Mouse (Mus musculus): ENCODE results near the gene AL731706.2. TPM values are rescaled to one million over a fixed set of nuclear protein-coding genes. Genes with fewer than 3 reads are reported as not detected.
"Not testable (repeated sequence)": the region's sequence is repeated elsewhere in the genome, so short reads cannot be mapped to it uniquely, and the experiment has no call there.

AL731706.2 gene
- 10 to 100 TPM in 3 of 4 experiments, 1 to 10 TPM in 1; 9.4 to 26.2 (median 17.1) TPM for total RNA-seq (2022)

GRCm38 (mm10) chr2:136885579-136885978, at the start of gene AL731706.2:
TSS of gene AL731706.2 (minus strand) at chr2:136885679.
- DNase-seq (ENCODE audit: low spot score in 2 of 2): no peak

- DNase-seq (ENCODE audit: low spot score in 2 of 2): peak in 1 of 2 experiments; percentile 42
Observed at GRCm38 (mm10) chr2:136921003-136921408, 35.5 kb upstream of the AL731706.2 start.

GRCm38 (mm10) chr2:136920257-136920993, 34.9 kb upstream of the AL731706.2 start:
- DNase-seq (ENCODE audit: low spot score in 2 of 2): no peak

- DNase-seq (ENCODE audit: low spot score in 2 of 2): no peak
Observed at GRCm38 (mm10) chr2:136919433-136919832, 34.0 kb upstream of the AL731706.2 start.

GRCm38 (mm10) chr2:136914334-136914902, 28.9 kb upstream of the AL731706.2 start:
- DNase-seq (ENCODE audit: low spot score in 2 of 2): no peak

GRCm38 (mm10) chr2:136913021-136913420, 27.5 kb upstream of the AL731706.2 start:
- no peak for DNase-seq (ENCODE audit: low spot score in 2 of 2)

- no peak for DNase-seq (ENCODE audit: low spot score in 2 of 2)
Observed at GRCm38 (mm10) chr2:136911958-136912411, 26.5 kb upstream of the AL731706.2 start.

GRCm38 (mm10) chr2:136909298-136909697, 23.8 kb upstream of the AL731706.2 start:
- DNase-seq (ENCODE audit: low spot score in 2 of 2): no peak

- DNase-seq (ENCODE audit: low spot score in 2 of 2): no peak
Observed at GRCm38 (mm10) chr2:136908596-136908995, 23.1 kb upstream of the AL731706.2 start.

GRCm38 (mm10) chr2:136896131-136896530, 10.7 kb upstream of the AL731706.2 start:
- no peak for DNase-seq (ENCODE audit: low spot score in 2 of 2)

GRCm38 (mm10) chr2:136894494-136894893, 9.0 kb upstream of the AL731706.2 start:
- DNase-seq (ENCODE audit: low spot score in 2 of 2): no peak

GRCm38 (mm10) chr2:136891951-136892371, 6.5 kb upstream of the AL731706.2 start:
- DNase-seq (ENCODE audit: low spot score in 2 of 2): peak; percentile 89 to 98

GRCm38 (mm10) chr2:136891068-136891950, 5.8 kb upstream of the AL731706.2 start, which contains the start of the genes Slx4ip, AL731706.1 and Mkks:
TSS of gene Slx4ip (plus strand) at chr2:136891218.
TSS of gene AL731706.1 (minus strand) at chr2:136891389.
TSS of gene Mkks (minus strand) at chr2:136891389.
- peak; percentile 98 to 99 for DNase-seq (ENCODE audit: low spot score in 2 of 2)

- not testable (repeated sequence) for DNase-seq (ENCODE audit: low spot score in 2 of 2)
Observed at GRCm38 (mm10) chr2:136890716-136891067, 5.2 kb upstream of the AL731706.2 start.

GRCm38 (mm10) chr2:136886846-136887245, 1.4 kb upstream of the AL731706.2 start:
- DNase-seq (ENCODE audit: low spot score in 2 of 2): no peak

GRCm38 (mm10) chr2:136854543-136855388, 30.7 kb downstream of the AL731706.2 start:
- DNase-seq (ENCODE audit: low spot score in 2 of 2): no peak

GRCm38 (mm10) chr2:136850366-136850765, 35.1 kb downstream of the AL731706.2 start:
- DNase-seq (ENCODE audit: low spot score in 2 of 2): no peak

- no peak for DNase-seq (ENCODE audit: low spot score in 2 of 2)
Observed at GRCm38 (mm10) chr2:136837994-136838393, 47.5 kb downstream of the AL731706.2 start.

GRCm38 (mm10) chr2:136835882-136836281, 49.6 kb downstream of the AL731706.2 start:
- no peak for DNase-seq (ENCODE audit: low spot score in 2 of 2)

All from left cerebral cortex, adult 8-10 months (tissue).